Mouse (Mus musculus) heart, embryonic 15.5 days (tissue): ENCODE measurements around the gene Gclc. TPM values are rescaled to one million over a fixed set of nuclear protein-coding genes. Genes with fewer than 3 reads are reported as not detected.

Source experiments
- ATAC-seq: fragments of 200-750 bp; cut with Nextera tagmentation; replicated peaks from 2 replicates; pipeline ENCODE4 v1.8.0; 2017; ENCODE audit warnings: low read depth, moderate TSS enrichment; ENCODE audit not compliant: insufficient number of reproducible peaks, insufficient read depth, low FRiP score
- H3K27ac ChIP-seq: fragments of 300-500 bp; sonication (generic); 2 replicates; pipeline ENCODE4 v1.5.1; 2015; ENCODE audit warnings: mild to moderate bottlenecking, inconsistent platforms
- H3K27me3 ChIP-seq: fragments of 300-500 bp; sonication (generic); 2 replicates; pipeline ENCODE4 v1.6.1; 2015; ENCODE audit warnings: inconsistent platforms
- H3K36me3 ChIP-seq: fragments of 300-500 bp; sonication (generic); 2 replicates; pipeline ENCODE4 v1.6.1; 2015; ENCODE audit warnings: mild to moderate bottlenecking, inconsistent platforms
- H3K4me1 ChIP-seq: fragments of 300-500 bp; sonication (generic); replicated peaks from 2 replicates; pipeline ENCODE4 v1.6.1; 2015; ENCODE audit warnings: inconsistent platforms
- H3K4me2 ChIP-seq: fragments of 300-500 bp; sonication (generic); 2 replicates; pipeline ENCODE4 v1.6.1; 2015; ENCODE audit warnings: inconsistent platforms, mild to moderate bottlenecking, moderate library complexity
- H3K4me3 ChIP-seq: fragments of 300-500 bp; sonication (generic); 2 replicates; pipeline ENCODE4 v1.5.1; 2015; ENCODE audit warnings: mild to moderate bottlenecking, inconsistent platforms
- H3K9ac ChIP-seq: fragments of 300-500 bp; sonication (generic); 2 replicates; pipeline ENCODE4 v1.6.1; 2015; ENCODE audit warnings: mild to moderate bottlenecking, inconsistent platforms
- H3K9me3 ChIP-seq: fragments of 300-500 bp; sonication (generic); replicated peaks from 2 replicates; pipeline ENCODE4 v1.6.1; 2016; ENCODE audit warnings: inconsistent platforms
- WGBS: fragments of 180-500 bp; shearing (Covaris S2); methylation state at CpG from one replicate; pipeline ENCODE4 v1.1.7; 2015; ENCODE audit warnings: mixed read lengths; 5-methylcytosine and 5-hydroxymethylcytosine counted together
- polyA plus RNA-seq: library from polyadenylated mRNA; unstranded; fragments of >200 nt; fragmentation: Nextera tagmentation; extraction: Ambion mirVana; gene quantifications from 2 replicates; pipeline ENCODE4 v1.2.1, GENCODE M21; 2015

The Gclc gene
- polyA plus RNA-seq, 1 experiment from 2014 or later = 5.9 TPM

DNA sequence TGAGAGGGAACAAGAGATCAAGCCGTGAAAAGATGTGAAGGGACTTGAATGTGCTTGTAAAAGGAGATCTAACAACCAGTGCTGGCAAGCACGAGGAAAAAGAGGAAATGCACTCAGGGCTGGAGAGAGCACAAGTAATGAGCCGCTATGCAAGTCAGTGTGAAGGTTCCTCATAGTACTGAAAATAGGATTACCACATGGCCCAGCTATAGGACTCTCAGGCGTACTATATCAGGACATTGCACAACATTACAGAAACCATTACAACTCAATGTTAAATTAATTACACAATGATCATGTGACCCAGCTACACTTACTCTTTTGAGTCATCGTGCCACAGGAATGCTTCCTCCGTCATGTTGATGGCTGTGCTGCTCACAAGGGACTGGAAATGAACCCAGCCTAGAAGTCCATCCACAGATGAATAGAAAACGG is 74.2 kb downstream of the Gclc start:
- 64% methylated on average over 7 of the region's 7 CpGs for WGBS
- no peak for ATAC-seq

DNA sequence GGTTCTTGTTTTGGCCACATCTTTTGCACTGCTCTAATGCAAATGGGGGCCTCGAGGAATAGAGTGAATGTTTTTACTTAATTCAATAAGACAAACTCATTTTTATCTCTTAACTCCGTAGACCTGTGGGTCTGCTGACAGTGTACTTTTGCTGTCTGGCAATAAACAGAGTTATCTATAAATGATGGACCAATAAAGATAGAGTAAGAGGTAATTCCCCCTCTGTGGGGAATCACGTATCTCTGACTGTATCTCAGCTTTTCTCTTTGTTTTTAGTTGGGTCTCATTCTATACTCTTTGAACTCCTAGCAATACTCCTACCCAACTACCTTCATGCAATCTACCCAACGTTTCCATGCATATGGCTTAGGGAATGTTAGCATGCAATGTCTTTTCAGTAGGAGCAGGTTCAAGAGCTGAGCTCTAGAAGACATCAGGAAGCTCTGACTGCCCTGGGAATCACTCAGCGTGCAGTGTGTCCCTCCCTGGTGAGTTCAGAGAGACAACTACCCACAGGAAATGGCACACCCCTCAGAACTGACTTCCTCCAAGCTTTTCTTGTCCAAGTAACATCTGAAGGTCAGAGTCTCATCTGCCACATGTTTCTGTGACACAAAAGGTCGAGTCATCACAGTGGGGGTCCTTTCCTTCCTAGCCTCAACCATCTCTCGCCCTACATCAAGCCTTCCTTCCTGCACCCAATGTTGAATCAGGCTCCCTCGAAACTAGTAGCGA is 80.1 kb downstream of the Gclc start:
- H3K27me3 ChIP-seq = no peaks in the 10 kb centered on the region
- no peak for ATAC-seq
- H3K36me3 ChIP-seq = no peaks in the 10 kb centered on the region
- WGBS = 57% methylated on average over 9 of the region's 9 CpGs
- no peak overlapping the region for H3K4me2 ChIP-seq
- no peak overlapping the region for H3K4me3 ChIP-seq
- no peak overlapping the region for H3K9ac ChIP-seq
- H3K27ac ChIP-seq = no peak overlapping the region
- no peaks in the 10 kb centered on the region for H3K9me3 ChIP-seq
- no peaks in the 10 kb centered on the region for H3K4me1 ChIP-seq

More for the DNA sequence above, 74.2 kb downstream of the Gclc start:
- Histone ChIP-seq H3K36me3 (no peaks in the 10 kb centered on the region), H3K9ac (no peak overlapping the region), H3K9me3 (no peaks in the 10 kb centered on the region), H3K27me3 (no peaks in the 10 kb centered on the region), H3K4me1 (0 out of 2 replicates have a peak, but pooled peaks cover 4% of the 10 kb centered on the region), H3K4me3 (no peak overlapping the region), H3K27ac (no peak overlapping the region), H3K4me2 (no peak overlapping the region)

DNA sequence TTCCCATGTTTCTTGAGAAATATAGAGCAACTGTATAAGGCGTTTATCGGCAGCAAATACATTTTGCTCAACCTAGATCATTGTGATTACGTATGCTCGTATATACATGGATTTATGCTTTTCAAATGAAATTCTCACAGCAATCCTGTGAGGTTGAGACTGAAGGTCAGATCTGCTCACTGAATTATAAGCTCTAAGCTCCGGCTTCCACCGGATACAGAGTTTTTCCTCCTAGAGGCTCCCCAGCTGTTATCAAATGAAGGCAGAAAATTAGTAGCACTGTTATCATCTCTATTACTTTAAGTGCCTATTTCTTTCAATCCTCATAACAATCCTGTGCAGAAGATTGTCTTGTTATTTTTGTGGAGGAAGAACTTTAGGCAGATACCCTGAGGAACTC is 80.8 kb downstream of the Gclc start:
- no peak overlapping the region for H3K4me2 ChIP-seq
- no peak overlapping the region for H3K9ac ChIP-seq
- no peaks in the 10 kb centered on the region for H3K4me1 ChIP-seq
- no peaks in the 10 kb centered on the region for H3K36me3 ChIP-seq
- no peak overlapping the region for H3K27ac ChIP-seq
- no peak overlapping the region for H3K4me3 ChIP-seq
- no peaks in the 10 kb centered on the region for H3K9me3 ChIP-seq
- no peak for ATAC-seq
- H3K27me3 ChIP-seq = no peaks in the 10 kb centered on the region
- 81% methylated on average over 6 of the region's 6 CpGs for WGBS

DNA sequence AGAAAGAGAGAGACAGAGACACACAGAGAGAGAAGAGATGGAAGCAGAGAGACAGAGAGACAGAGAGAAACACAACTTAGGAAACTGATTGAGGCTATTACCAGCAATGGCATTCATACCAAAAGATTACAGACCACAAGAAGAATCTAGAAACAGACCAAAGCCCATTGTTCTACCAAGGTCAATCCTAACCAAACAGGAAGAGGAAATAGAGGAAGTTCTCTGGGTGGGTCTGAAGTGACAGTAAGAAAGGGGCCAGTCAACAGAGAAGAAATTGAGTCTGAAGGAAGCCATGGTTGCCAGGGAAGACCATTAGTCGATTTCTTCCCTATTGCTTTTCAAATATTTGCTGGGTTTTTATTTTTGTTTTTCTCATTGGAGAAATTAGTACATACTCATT is 81.4 kb downstream of the Gclc start:
- Histone ChIP-seq H3K36me3 (no peaks in the 10 kb centered on the region), H3K4me1 (no peaks in the 10 kb centered on the region), H3K27me3 (no peaks in the 10 kb centered on the region), H3K4me3 (no peak overlapping the region), H3K9me3 (no peaks in the 10 kb centered on the region), H3K9ac (no peak overlapping the region), H3K4me2 (no peak overlapping the region), H3K27ac (no peak overlapping the region)
- 69% methylated on average over 1 of the region's 1 CpGs for WGBS
- ATAC-seq = no peak

- H3K4me2 ChIP-seq = no peak overlapping the region
- no peak overlapping the region for H3K4me3 ChIP-seq
- no peak overlapping the region for H3K27ac ChIP-seq
- H3K9ac ChIP-seq = no peak overlapping the region
- H3K27me3 ChIP-seq = no peaks in the 10 kb centered on the region
- H3K4me1 ChIP-seq = no peaks in the 10 kb centered on the region
- H3K36me3 ChIP-seq = no peaks in the 10 kb centered on the region
- no peak for ATAC-seq
- 59% methylated on average over 5 of the region's 5 CpGs for WGBS
- H3K9me3 ChIP-seq = no peaks in the 10 kb centered on the region
Measured at GRCm38 (mm10) chr9:77838586-77838985, 84.3 kb downstream of the Gclc start.

Other genes starting within 250 kb of the Gclc start
- gene Lrrc1, start 209.7 kb upstream of the Gclc start, polyA plus RNA-seq = 16.1 and 18.6 TPM in 2 replicates
- gene Klhl31, start 118.0 kb upstream of the Gclc start, polyA plus RNA-seq = 48.5 and 52.1 TPM in 2 replicates
- gene Elovl5, start 162.8 kb downstream of the Gclc start, polyA plus RNA-seq = 50.0 and 60.2 TPM in 2 replicates